ENCODE assay signal across 26 mouse cellular contexts in genomic region chr2:71351727-71351987, GRCm38 (mm10).
"Had no signal": no experiment of that assay in that cellular context is flagged by ENCODE, and none has a peak within 500 bp of the region (broad histone marks: within the 10 kb centered on the region; RNA-seq: fewer than 3 reads in every experiment).

No protein-coding gene starts in this region.

- H3K4me3 ChIP-seq: heart, adult 2 months; heart, embryonic 13.5 days; heart, embryonic 15.5 days; hindbrain, embryonic 13.5 days; hindbrain, embryonic 15.5 days; kidney, embryonic 15.5 days; left cerebral cortex, adult 2 months; limb, embryonic 13.5 days; limb, embryonic 15.5 days; liver, embryonic 12.5 days had no signal

- H3K27me3 ChIP-seq: heart, embryonic 13.5 days; heart, embryonic 15.5 days; hindbrain, embryonic 13.5 days; hindbrain, embryonic 15.5 days; kidney, embryonic 15.5 days; limb, embryonic 13.5 days; limb, embryonic 15.5 days; liver, embryonic 12.5 days had no signal

- H3K27ac ChIP-seq: heart, adult 2 months; heart, embryonic 13.5 days; heart, embryonic 15.5 days; hindbrain, embryonic 13.5 days; hindbrain, embryonic 15.5 days; hindbrain, postnatal 0 days; kidney, embryonic 15.5 days; kidney, postnatal 0 days; left cerebral cortex, adult 2 months; limb, embryonic 13.5 days; limb, embryonic 15.5 days; liver, embryonic 12.5 days; liver, embryonic 14.5 days had no signal

- H3K4me2 ChIP-seq: heart, embryonic 11.5 days; heart, embryonic 13.5 days; heart, embryonic 15.5 days; hindbrain, embryonic 13.5 days; hindbrain, embryonic 15.5 days; kidney, embryonic 15.5 days; limb, embryonic 13.5 days; limb, embryonic 15.5 days; liver, embryonic 12.5 days had no signal

- H3K4me1 ChIP-seq: limb, embryonic 15.5 days had no signal

- ATAC-seq: hindbrain, postnatal 0 days; intestine, embryonic 16.5 days; liver, embryonic 12.5 days had no signal

- H3K9me3 ChIP-seq: heart, embryonic 13.5 days; heart, embryonic 15.5 days; hindbrain, embryonic 13.5 days; hindbrain, embryonic 15.5 days; kidney, embryonic 15.5 days; limb, embryonic 13.5 days; limb, embryonic 15.5 days; liver, embryonic 12.5 days had no signal

- DNase-seq: gastrocnemius, postnatal 14 days; gastrocnemius, postnatal 36 days; heart, adult 11 months; heart, adult 2 months; heart, postnatal 14 days; heart, postnatal 36 days; kidney, adult 11 months; kidney, adult 9 months; kidney, postnatal 14 days; kidney, postnatal 36 days; layer of hippocampus, adult 9-11 months; left cerebral cortex, postnatal 4 days had no signal

- H3K36me3 ChIP-seq: heart, embryonic 15.5 days; hindbrain, embryonic 15.5 days; kidney, embryonic 15.5 days; limb, embryonic 13.5 days; limb, embryonic 15.5 days; liver, embryonic 12.5 days had no signal

- H3K9ac ChIP-seq: heart, embryonic 13.5 days; heart, embryonic 15.5 days; hindbrain, embryonic 13.5 days; hindbrain, embryonic 15.5 days; kidney, embryonic 15.5 days; limb, embryonic 13.5 days; limb, embryonic 15.5 days; liver, embryonic 12.5 days; liver, embryonic 14.5 days had no signal
